Comparison of ENCODE assay signal across 23 mouse cellular contexts in the genomic region with DNA sequence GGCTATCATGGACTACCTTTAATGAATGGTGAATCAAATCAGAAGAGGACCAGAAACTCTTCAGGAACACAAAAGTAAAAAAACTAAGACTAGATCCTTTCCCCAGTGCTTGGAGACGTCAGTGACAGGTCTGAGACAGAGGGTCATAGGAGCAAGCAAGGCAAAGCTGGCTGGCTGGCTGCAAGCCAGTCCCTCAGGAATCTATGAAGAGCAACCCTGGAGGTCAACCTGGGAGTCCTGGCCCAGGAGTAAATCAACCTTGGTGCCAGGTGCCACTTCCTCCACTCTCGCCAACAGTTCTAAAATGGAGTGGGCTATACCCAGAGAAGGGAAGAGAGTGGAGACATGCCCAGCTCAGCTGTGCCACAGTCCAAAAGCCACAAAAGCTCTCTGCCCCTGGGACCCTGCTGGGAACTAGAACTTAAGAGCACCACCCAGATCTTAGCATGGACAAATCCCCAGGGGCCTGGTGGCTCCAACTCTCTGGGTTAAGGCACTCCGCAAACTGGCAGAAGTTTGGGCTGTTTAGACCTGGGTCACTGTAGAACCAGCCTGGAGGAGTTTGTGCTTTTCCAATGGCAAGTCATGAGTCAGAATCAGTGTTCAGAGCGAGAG. TPM values are rescaled to one million over a fixed set of nuclear protein-coding genes. Genes with fewer than 3 reads are reported as not detected.
DNase-seq lines count a peak whose midpoint lies in the region; ATAC-seq and TF ChIP-seq lines count a peak whose summit lies in the region.
"Had no signal": no experiment of that assay in that cellular context is flagged by ENCODE, and none has a peak within 500 bp of the region (broad histone marks: within the 10 kb centered on the region; RNA-seq: fewer than 3 reads in every experiment).

No protein-coding gene starts in this region.

- 58% methylated on average over 4 of the region's 4 CpGs for WGBS in heart, adult 2 months
- WGBS in kidney, embryonic 15.5 days = 72% methylated on average over 4 of the region's 4 CpGs

- intact Hi-C loops in gastrocnemius, adult 2 months (cut with DNase I) = no loop called here
- intact Hi-C loops in heart, adult 2 months (cut with DNase I) = no loop called here
- intact Hi-C loops in heart, postnatal 36 days (cut with DNase I) = no loop called here

- TF ChIP-seq POLR2A in heart, adult 2 months (IDR thresholded peaks at IDR 0.05; ENCODE audit: insufficient read depth, low read depth, low read length) = no peak

- peak; percentile 69 for DNase-seq in gastrocnemius, adult 2 months
- no peak for DNase-seq in gastrocnemius, postnatal 4 days (ENCODE audit: low spot score in 2 of 2)
- DNase-seq in heart, adult 2 months = peak in 1 of 2 experiments; percentile 37
- no peak for DNase-seq in heart, postnatal 36 days
- peak; percentile 5 for DNase-seq in kidney, postnatal 14 days
- no peak for DNase-seq in MN1 (ENCODE audit: low spot score)
- DNase-seq: adrenal gland, postnatal 25 days; cerebellum, adult 11 months; cerebellum, adult 8-10 months; cerebellum, postnatal 14 days; embryo, embryonic 11 days; gastrocnemius, postnatal 25 days; kidney, adult 18-20 months had no signal

- no peaks in the 10 kb centered on the region for H3K27me3 ChIP-seq in heart, adult 2 months (ENCODE audit: control insufficient read depth, insufficient read depth, low read length)
- H3K27me3 ChIP-seq in kidney, embryonic 15.5 days = no peaks in the 10 kb centered on the region
- H3K27me3 ChIP-seq: embryonic facial prominence, embryonic 15.5 days; intestine, embryonic 15.5 days had no signal

- no peak for ATAC-seq in kidney, embryonic 15.5 days (replicated peaks; ENCODE audit: low FRiP score)
- ATAC-seq: forebrain, embryonic 14.5 days; intestine, embryonic 15.5 days had no signal

- TF ChIP-seq CTCF in gastrocnemius, adult 2 months (IDR thresholded peaks at IDR 0.05) = no peak
- TF ChIP-seq CTCF in heart, adult 2 months (IDR thresholded peaks at IDR 0.05) = no peak

- H3K27ac ChIP-seq in gastrocnemius, adult 2 months = peak overlapping the region; percentile 87
- H3K27ac ChIP-seq in heart, adult 2 months = peak overlapping the region; percentile 75
- H3K27ac ChIP-seq in kidney, embryonic 15.5 days = no peak overlapping the region
- H3K27ac ChIP-seq: embryonic facial prominence, embryonic 15.5 days; forebrain, embryonic 10.5 days; hindbrain, embryonic 10.5 days; hindbrain, embryonic 14.5 days; intestine, embryonic 15.5 days had no signal

- no peak for TF ChIP-seq EP300 in heart, adult 2 months (IDR thresholded peaks at IDR 0.05; ENCODE audit: insufficient read depth, low read depth, low read length)

- H3K4me3 ChIP-seq in gastrocnemius, adult 2 months = no peak overlapping the region
- H3K4me3 ChIP-seq in heart, adult 2 months = no peak overlapping the region
- no peak overlapping the region for H3K4me3 ChIP-seq in kidney, embryonic 15.5 days (replicated peaks)
- H3K4me3 ChIP-seq: embryonic facial prominence, embryonic 15.5 days; erythroblast, embryonic 14.5 days; forebrain, embryonic 10.5 days; hindbrain, embryonic 10.5 days; intestine, embryonic 15.5 days had no signal

- H3K4me2 ChIP-seq in kidney, embryonic 15.5 days = no peak overlapping the region
- H3K4me2 ChIP-seq: embryonic facial prominence, embryonic 15.5 days; heart, embryonic 11.5 days; hindbrain, embryonic 14.5 days; intestine, embryonic 15.5 days had no signal

- H3K36me3 ChIP-seq in heart, adult 2 months (ENCODE audit: control insufficient read depth, insufficient read depth, low read length) = no peaks in the 10 kb centered on the region
- no peaks in the 10 kb centered on the region for H3K36me3 ChIP-seq in kidney, embryonic 15.5 days
- H3K36me3 ChIP-seq: embryonic facial prominence, embryonic 15.5 days; forebrain, embryonic 10.5 days; hindbrain, embryonic 10.5 days; intestine, embryonic 15.5 days had no signal

- no peaks in the 10 kb centered on the region; the same call in 1 of the 2 replicates for H3K9me3 ChIP-seq in kidney, embryonic 15.5 days (replicated peaks)
- H3K9me3 ChIP-seq: embryonic facial prominence, embryonic 15.5 days; intestine, embryonic 15.5 days had no signal

- no peaks in the 10 kb centered on the region for H3K79me2 ChIP-seq in heart, adult 2 months (replicated peaks; ENCODE audit: control insufficient read depth, insufficient read depth, low read length)

- no peak overlapping the region for H3K9ac ChIP-seq in heart, adult 2 months (ENCODE audit: low read depth, low read length)
- H3K9ac ChIP-seq in kidney, embryonic 15.5 days = no peak overlapping the region
- H3K9ac ChIP-seq: embryonic facial prominence, embryonic 15.5 days; hindbrain, embryonic 14.5 days; intestine, embryonic 15.5 days had no signal

- peaks cover 16% of the 10 kb centered on the region for H3K4me1 ChIP-seq in heart, adult 2 months (ENCODE audit: control insufficient read depth, insufficient read depth, low read length)
- peaks cover 3% of the 10 kb centered on the region; the same call in 1 of the 2 replicates for H3K4me1 ChIP-seq in kidney, embryonic 15.5 days
- H3K4me1 ChIP-seq: intestine, embryonic 15.5 days had no signal

RNA-seq across cellular contexts. Expression of a gene that starts 15.4 kb away (rescaled TPM):
- under 1 TPM; 0.11 to 0.15 TPM for total RNA-seq in gastrocnemius, adult 2 months (2021)
- total RNA-seq in gastrocnemius, postnatal 4 days (2021) = under 1 TPM; 0.05 to 0.10 TPM
- total RNA-seq in heart, adult 2 months (2021) = under 1 TPM; 0.23 to 0.34 TPM
- 0.68 and 1.3 TPM in 2 replicates for polyA plus RNA-seq in heart, adult 2 months (2012; rRNA removed)
- total RNA-seq in heart, postnatal 36 days (2021) = under 1 TPM; 0.39 to 0.43 TPM
- not detected in 2 replicates for polyA plus RNA-seq in kidney, embryonic 15.5 days (2015; fragmentation: Nextera tagmentation; extraction: Ambion mirVana)
- total RNA-seq: gastrocnemius, postnatal 25 days had no signal
- polyA plus RNA-seq: erythroblast, embryonic 14.5 days; kidney, embryonic 16.5 days had no signal

Comparison
In these comparisons a context has a peak if more than half of its experiments do, and no peak if none do; other contexts are left out.
1. DNase-seq: peak in gastrocnemius, adult 2 months (single experiment) and kidney, postnatal 14 days (single experiment); none in gastrocnemius, postnatal 4 days (0 of 2), heart, postnatal 36 days (0 of 2) and MN1 (single experiment).